In genomic region chr3:122376412-122376831, GRCm38 (mm10) we compare ENCODE assay signal across 9 mouse cellular contexts.
DNase-seq lines count a peak whose midpoint lies in the region; ATAC-seq lines count a peak whose summit lies in the region.
"Had no signal": no experiment of that assay in that cellular context is flagged by ENCODE, and none has a peak within 500 bp of the region (broad histone marks: within the 10 kb centered on the region; RNA-seq: fewer than 3 reads in every experiment).

No protein-coding gene starts in this region.

- H3K4me3 ChIP-seq in forebrain, embryonic 11.5 days (ENCODE audit: low read depth, low read length), result no peak overlapping the region
- no peak overlapping the region for H3K4me3 ChIP-seq in forebrain, embryonic 15.5 days
- H3K4me3 ChIP-seq in embryonic facial prominence, embryonic 12.5 days, result no peak overlapping the region
- H3K4me3 ChIP-seq in midbrain, embryonic 14.5 days (replicated peaks; ENCODE audit: low read depth, low read length), result no peak overlapping the region

- no peak overlapping the region for H3K27ac ChIP-seq in forebrain, embryonic 11.5 days (ENCODE audit: low read depth, low read length)
- H3K27ac ChIP-seq in forebrain, embryonic 15.5 days (replicated peaks), result no peak overlapping the region
- peak overlapping the region; percentile 41; the same call in 1 of the 2 replicates for H3K27ac ChIP-seq in embryonic facial prominence, embryonic 12.5 days
- H3K27ac ChIP-seq in midbrain, embryonic 14.5 days (replicated peaks; ENCODE audit: low read depth, low read length), result 0 out of 2 replicates have a peak overlapping the region, but pooled peaks have one; percentile 9

- peak; percentile 42; the same call in 1 of the 2 replicates for ATAC-seq in forebrain, embryonic 11.5 days (replicated peaks; ENCODE audit: low FRiP score)
- ATAC-seq in forebrain, embryonic 15.5 days (replicated peaks), result no peak
- no peak for ATAC-seq in embryonic facial prominence, embryonic 12.5 days (ENCODE audit: insufficient number of reproducible peaks, insufficient read depth, low FRiP score, low TSS enrichment)
- no peak; the same call in 1 of the 2 replicates for ATAC-seq in midbrain, embryonic 14.5 days (ENCODE audit: low FRiP score, low TSS enrichment)
- ATAC-seq in activated CD4-positive, CD25-positive, alpha-beta regulatory T cell, adult 4 months, result no peak

- no peaks in the 10 kb centered on the region for H3K27me3 ChIP-seq in forebrain, embryonic 11.5 days (ENCODE audit: control insufficient read depth, insufficient read depth, low read length)
- H3K27me3 ChIP-seq in forebrain, embryonic 15.5 days, result no peaks in the 10 kb centered on the region
- no peaks in the 10 kb centered on the region for H3K27me3 ChIP-seq in embryonic facial prominence, embryonic 12.5 days
- no peaks in the 10 kb centered on the region for H3K27me3 ChIP-seq in midbrain, embryonic 14.5 days (ENCODE audit: control insufficient read depth, insufficient read depth, low read length)

- WGBS in forebrain, embryonic 11.5 days, result 4% methylated on average over 9 of the region's 10 CpGs
- WGBS in forebrain, embryonic 15.5 days, result 14% methylated on average over 10 of the region's 10 CpGs
- WGBS in embryonic facial prominence, embryonic 12.5 days, result 8% methylated on average over 9 of the region's 10 CpGs
- 9% methylated on average over 10 of the region's 10 CpGs for WGBS in midbrain, embryonic 14.5 days

- 0 out of 2 replicates have a peak overlapping the region, but pooled peaks have one; percentile 33 for H3K9ac ChIP-seq in forebrain, embryonic 11.5 days (ENCODE audit: low read length)
- H3K9ac ChIP-seq in forebrain, embryonic 15.5 days (replicated peaks), result no peak overlapping the region
- no peak overlapping the region for H3K9ac ChIP-seq in embryonic facial prominence, embryonic 12.5 days
- H3K9ac ChIP-seq in midbrain, embryonic 14.5 days (replicated peaks; ENCODE audit: low read length), result no peak overlapping the region

- H3K9me3 ChIP-seq in forebrain, embryonic 11.5 days (ENCODE audit: control insufficient read depth, low read length), result no peaks in the 10 kb centered on the region
- H3K9me3 ChIP-seq in forebrain, embryonic 15.5 days, result no peaks in the 10 kb centered on the region
- no peaks in the 10 kb centered on the region for H3K9me3 ChIP-seq in embryonic facial prominence, embryonic 12.5 days
- H3K9me3 ChIP-seq in midbrain, embryonic 14.5 days (ENCODE audit: control insufficient read depth, low read length), result no peaks in the 10 kb centered on the region

- no peaks in the 10 kb centered on the region for H3K36me3 ChIP-seq in forebrain, embryonic 11.5 days (ENCODE audit: control insufficient read depth, insufficient read depth, low read length)
- H3K36me3 ChIP-seq in forebrain, embryonic 15.5 days, result no peaks in the 10 kb centered on the region
- no peaks in the 10 kb centered on the region for H3K36me3 ChIP-seq in embryonic facial prominence, embryonic 12.5 days
- H3K36me3 ChIP-seq in midbrain, embryonic 14.5 days (ENCODE audit: control insufficient read depth, insufficient read depth, low read length), result no peaks in the 10 kb centered on the region

- peaks cover 9% of the 10 kb centered on the region; the same call in 1 of the 2 replicates for H3K4me1 ChIP-seq in forebrain, embryonic 11.5 days (replicated peaks; ENCODE audit: control insufficient read depth, insufficient read depth, low read length)
- peaks cover 16% of the 10 kb centered on the region for H3K4me1 ChIP-seq in forebrain, embryonic 15.5 days
- H3K4me1 ChIP-seq in embryonic facial prominence, embryonic 12.5 days, result peaks cover 22% of the 10 kb centered on the region
- H3K4me1 ChIP-seq in midbrain, embryonic 14.5 days (ENCODE audit: control insufficient read depth, insufficient read depth, low read length), result peaks cover 19% of the 10 kb centered on the region

- H3K4me2 ChIP-seq in forebrain, embryonic 11.5 days (ENCODE audit: low read depth, low read length, severe bottlenecking), result no peak overlapping the region
- H3K4me2 ChIP-seq in forebrain, embryonic 15.5 days (replicated peaks), result no peak overlapping the region
- H3K4me2 ChIP-seq in embryonic facial prominence, embryonic 12.5 days (replicated peaks), result no peak overlapping the region
- H3K4me2 ChIP-seq in midbrain, embryonic 14.5 days (ENCODE audit: low read length), result no peak overlapping the region

- DNase-seq in forebrain, embryonic 11.5 days (ENCODE audit: low spot score), result no peak
- DNase-seq in kidney, postnatal 14 days, result peak; percentile 8
- no peak for DNase-seq in kidney, adult 9 months
- peak; percentile 47 for DNase-seq in midbrain, embryonic 14.5 days
- no peak for DNase-seq in frontal cortex, postnatal 10 days (ENCODE audit: low spot score in 2 of 2)
- DNase-seq: gastrocnemius, postnatal 14 days had no signal

Comparison
In these comparisons a context has a peak if more than half of its experiments do, and no peak if none do; other contexts are left out.
1. DNase-seq: peak in kidney, postnatal 14 days (single experiment) and midbrain, embryonic 14.5 days (single experiment); none in forebrain, embryonic 11.5 days (single experiment), kidney, adult 9 months (single experiment) and frontal cortex, postnatal 10 days (0 of 2).
2. H3K27ac ChIP-seq: peak in embryonic facial prominence, embryonic 12.5 days (single experiment) and midbrain, embryonic 14.5 days (single experiment); none in forebrain, embryonic 11.5 days (single experiment) and forebrain, embryonic 15.5 days (single experiment).